Mouse (Mus musculus) inflammation-experienced regulatory T-cells, adult 6 months (primary cell): Measurements from ENCODE around the gene Maf. TPM values are rescaled to one million over a fixed set of nuclear protein-coding genes. Genes with fewer than 3 reads are reported as not detected.

ENCODE experiments used
- ATAC-seq: one replicate; pipeline ENCODE4 v1.8.0; 2017
- polyA plus RNA-seq, 3 experiments: library from polyadenylated mRNA; unstranded; fragments of 100-300 nt; shearing (Covaris generic); gene quantifications; one replicate each; pipeline ENCODE4 v1.2.1; 2017

Gene Maf
- polyA plus RNA-seq: 100 to 1,000 TPM; 109 to 129 (median 126) TPM

GRCm38 (mm10) chr8:115707731-115708590, at the start of gene Maf:
Gene Maf, minus strand, starts transcription at chr8:115707794.
- ATAC-seq: peak; percentile 81

- ATAC-seq: no peak
These were observed 49.4 kb upstream of the Maf start for GRCm38 (mm10) chr8:115756965-115757364.

DNA sequence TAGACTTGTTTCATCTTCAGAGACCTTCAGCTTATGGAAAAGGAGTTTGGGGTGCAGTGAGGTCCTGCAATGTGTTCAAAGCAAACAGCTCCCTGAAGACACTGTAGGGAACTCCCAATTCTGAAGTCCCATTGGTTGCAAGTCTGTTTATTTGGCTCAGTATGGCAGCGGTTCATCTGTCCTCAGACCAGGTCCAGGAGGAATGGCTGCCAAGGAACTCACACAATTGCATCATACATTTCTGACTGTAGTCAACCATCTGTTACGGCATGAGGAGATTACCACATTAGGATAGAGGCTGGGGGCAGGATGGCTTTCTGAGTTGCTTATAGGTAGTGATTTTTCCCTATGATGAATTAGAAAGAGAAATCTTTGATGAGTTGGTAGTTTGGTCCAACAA, 48.4 kb upstream of the Maf start:
- ATAC-seq: no peak

DNA sequence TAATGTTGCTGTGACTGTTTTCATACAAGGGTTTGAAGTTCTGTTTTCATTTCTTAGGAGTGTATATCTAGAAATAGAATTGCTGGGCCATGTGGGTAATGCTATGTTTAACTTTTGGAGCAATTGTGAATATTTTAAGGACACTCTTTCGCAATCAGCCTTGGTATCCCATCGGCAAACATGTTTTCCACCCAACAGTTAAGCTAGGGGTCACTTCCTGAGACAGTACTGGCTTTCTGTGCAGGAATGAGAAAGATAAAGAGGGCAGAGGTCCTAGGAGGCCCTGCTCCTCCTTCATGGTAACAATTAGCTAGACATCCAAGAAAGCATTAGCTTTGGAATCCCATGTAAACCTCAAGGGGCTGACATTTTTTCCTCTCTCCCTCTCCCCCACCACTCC, 47.1 kb upstream of the Maf start:
- ATAC-seq: no peak

GRCm38 (mm10) chr8:115753801-115754200, 46.2 kb upstream of the Maf start:
- no peak for ATAC-seq

GRCm38 (mm10) chr8:115747426-115747825, 39.8 kb upstream of the Maf start:
- ATAC-seq: no peak

- peak; percentile 25 for ATAC-seq
These were observed 38.1 kb upstream of the Maf start for GRCm38 (mm10) chr8:115745648-115746047.

DNA sequence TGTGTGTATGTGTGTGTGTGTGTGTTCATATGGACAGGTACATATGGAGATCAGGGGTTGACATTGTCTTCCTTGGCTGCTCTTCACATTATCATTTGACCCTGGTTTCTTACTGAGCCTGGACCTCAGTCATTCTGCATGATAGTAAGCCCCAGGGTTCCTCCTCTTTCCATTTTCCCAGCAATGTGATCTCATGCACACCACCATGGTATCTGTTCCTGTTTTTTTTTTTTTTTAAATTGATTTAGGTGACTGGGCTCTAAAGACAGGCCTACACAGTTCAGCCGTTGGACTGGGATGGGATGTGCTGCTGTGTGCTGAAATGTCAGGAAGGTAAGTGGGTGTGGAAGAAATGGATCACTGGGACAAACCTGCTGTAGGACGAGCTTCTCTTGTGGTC, 35.8 kb upstream of the Maf start:
- ATAC-seq: no peak

GRCm38 (mm10) chr8:115742646-115743045, 35.1 kb upstream of the Maf start:
- ATAC-seq: peak; percentile 77

- no peak for ATAC-seq
These were observed 34.4 kb upstream of the Maf start for GRCm38 (mm10) chr8:115741964-115742363.

DNA sequence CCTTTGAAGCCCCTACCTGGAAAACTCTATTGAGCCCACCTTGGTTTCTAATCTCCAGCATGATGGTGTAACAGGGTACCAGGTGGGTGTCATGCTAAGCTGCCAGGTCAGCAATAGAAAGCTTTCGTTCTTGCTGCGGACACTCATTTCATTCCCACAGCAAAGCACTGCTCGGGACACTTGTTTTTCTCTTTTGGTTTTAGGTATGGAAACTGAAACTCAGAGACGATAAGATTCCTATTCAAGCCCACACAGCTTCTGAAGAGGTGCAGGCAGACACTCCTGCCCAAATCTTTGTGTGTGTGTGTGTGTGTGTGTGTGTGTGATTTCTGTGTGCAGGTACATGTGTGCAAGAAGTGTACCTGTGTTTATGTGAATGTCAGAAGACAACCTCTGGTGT, 32.2 kb upstream of the Maf start:
- peak; percentile 27 for ATAC-seq

GRCm38 (mm10) chr8:115732401-115732800, 24.8 kb upstream of the Maf start:
- ATAC-seq: no peak

- ATAC-seq: peak; percentile 88
These were observed 19.2 kb upstream of the Maf start for GRCm38 (mm10) chr8:115726807-115727206.

DNA sequence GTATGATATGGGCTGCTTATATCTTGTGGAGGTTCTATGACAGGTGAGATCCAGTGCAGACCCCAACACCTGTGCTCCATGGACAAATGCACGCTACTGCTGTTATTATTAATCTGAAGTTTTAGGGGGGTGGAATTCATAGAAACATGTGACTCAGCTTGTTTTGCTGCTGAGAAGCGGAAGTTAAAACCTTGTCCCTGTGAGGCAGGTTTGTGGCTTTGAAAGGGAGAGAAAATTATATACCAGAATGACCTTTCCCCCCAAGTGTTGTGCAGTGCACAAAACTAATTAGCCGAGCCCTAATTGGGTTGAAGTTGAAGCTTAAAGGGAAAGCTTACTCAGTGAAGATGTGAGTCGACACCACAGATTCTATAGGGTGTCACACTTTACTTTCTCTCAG, 18.6 kb upstream of the Maf start:
- ATAC-seq: peak; percentile 49

DNA sequence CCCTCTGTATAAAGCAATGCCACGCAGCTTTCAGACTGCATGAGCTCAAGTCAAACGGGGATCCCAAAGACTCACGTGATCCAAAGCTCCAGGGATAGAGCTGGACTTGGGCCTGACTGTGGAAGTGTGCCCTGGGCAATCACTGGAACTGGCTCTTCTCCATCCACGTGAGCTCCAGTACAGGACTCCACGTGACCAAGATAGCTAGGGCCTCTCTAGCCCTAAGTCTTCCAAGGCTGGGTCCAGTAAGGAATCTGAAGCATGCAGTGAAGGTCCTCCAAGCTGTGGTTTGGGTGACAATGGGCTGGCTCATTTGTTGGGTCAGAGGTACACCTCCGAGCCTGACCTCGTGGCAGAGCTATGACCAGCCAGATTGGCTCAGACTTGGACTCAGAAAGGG, 11.5 kb upstream of the Maf start:
- ATAC-seq: no peak

- no peak for ATAC-seq
These were observed 11.0 kb upstream of the Maf start for GRCm38 (mm10) chr8:115718621-115719020.

DNA sequence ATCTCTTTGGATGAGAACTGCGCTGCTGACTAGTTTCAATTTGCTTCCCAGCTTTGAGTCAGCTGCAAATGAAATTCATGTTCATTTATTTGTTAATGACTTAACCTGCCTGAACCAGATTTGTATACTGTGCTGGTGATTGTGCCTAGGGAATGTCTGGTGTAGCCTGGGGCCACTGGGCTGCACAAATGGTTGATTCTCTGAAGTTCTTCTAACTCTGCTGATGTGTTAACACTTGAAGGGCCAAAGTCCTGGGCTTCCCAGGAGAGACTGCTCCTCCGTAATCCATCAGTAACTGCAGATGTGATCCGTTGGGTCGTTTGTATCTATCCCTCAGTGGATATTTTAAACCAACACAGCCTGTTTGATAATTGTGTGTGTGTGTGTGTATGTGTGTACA, 7.7 kb upstream of the Maf start:
- no peak for ATAC-seq

- ATAC-seq: no peak
These were observed 3.5 kb upstream of the Maf start for GRCm38 (mm10) chr8:115711106-115711505.

GRCm38 (mm10) chr8:115709931-115710330, 2.3 kb upstream of the Maf start:
- no peak for ATAC-seq

DNA sequence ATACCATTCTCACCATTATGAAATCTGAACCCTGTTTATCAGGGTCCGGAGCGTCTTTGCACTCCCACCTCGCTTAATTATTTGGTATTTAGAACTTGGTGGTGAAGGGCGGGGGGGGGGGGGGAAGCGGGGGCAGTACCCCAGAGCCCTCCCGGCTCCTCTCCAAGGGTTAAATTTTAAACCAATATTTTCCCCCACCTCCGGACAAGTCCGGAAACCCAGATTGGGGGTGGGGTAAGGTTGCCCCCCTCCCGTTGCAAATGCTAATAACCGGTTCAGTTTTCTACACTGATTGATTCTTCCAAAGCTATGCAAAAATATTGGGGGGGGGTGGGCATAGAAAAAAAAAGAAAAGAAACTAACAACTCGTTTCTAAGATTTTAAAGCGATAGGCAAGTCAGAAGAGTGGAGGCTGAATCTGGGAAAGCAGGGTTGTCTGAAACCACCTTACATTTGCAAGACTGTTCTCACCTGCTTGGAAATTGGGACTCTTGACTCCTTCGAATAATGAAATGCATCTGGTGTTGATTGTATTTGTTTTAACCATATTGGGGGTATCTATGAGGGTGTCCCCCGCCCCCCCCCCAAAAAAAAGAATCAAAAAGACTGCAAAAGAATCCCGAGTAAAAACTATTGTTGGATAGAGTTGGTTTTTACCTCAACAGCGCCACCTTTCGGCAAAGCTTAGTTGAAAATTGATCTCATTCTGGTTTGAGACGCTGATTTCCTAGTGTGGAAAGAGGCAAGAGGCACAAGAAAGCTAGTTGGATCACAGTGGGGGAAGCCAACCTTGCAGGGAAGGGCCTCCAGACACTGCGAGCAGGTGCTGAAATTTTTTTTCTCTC, 1.6 kb upstream of the Maf start:
- ATAC-seq: no peak

DNA sequence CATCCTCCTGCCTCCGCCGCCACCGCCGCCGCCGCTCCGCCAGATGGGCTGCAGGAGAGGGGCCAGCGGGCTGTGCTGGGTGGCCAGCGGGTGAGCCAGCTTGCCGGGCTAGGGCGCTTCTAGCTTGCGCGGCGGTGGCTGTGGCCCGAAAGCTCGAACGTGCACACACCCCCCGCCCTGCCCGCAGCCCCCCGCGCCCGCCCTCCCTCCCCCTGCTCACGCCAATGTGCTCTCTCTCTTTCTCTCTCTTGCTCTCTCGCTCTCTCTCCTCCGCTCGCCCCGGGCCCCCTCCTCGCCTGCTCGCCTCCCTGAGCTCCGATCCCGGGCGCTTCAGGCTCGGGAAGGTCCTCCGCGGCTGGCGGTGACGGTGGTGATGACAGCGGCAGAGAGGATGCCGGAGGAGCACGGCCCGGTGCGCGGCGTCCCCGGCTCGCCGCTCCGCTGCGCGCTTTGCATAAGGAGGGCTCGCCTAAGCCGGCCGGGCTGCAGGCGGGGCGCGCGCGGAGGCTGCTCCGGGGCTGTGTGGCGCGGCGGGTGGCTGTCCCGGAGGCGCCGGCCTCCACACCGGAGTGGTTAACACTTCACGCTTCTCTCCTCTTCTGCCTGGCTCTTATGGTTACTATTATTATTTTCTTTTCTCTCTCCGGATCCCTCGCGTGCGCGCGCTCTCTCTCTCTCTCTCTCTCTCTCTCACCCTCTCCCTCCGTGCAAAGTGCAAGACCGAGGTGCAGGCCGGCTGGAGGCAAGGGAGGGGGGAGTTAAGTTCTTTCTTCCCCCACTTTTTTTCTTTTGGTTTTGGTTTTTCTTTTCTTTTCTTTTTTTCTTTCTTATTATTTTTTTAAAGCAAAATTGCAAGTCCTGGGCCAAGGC, 498 bp downstream of the Maf start:
- ATAC-seq: peak; percentile 42

GRCm38 (mm10) chr8:115706411-115706860, 1.2 kb downstream of the Maf start:
- ATAC-seq: no peak
